Mouse (Mus musculus): ENCODE measurements around the gene Ror1.

The Ror1 gene

GRCm38 (mm10) chr4:100253401-100253800, 157.8 kb downstream of the Ror1 start:
- DNase-seq (ENCODE audit: low read depth): no peak

- no peak for DNase-seq (ENCODE audit: low read depth)
Observed at GRCm38 (mm10) chr4:100253831-100254230, 158.2 kb downstream of the Ror1 start.

GRCm38 (mm10) chr4:100258462-100258861, 162.9 kb downstream of the Ror1 start:
- no peak for DNase-seq (ENCODE audit: low read depth)

- no peak for DNase-seq (ENCODE audit: low read depth)
Observed at GRCm38 (mm10) chr4:100263917-100264316, 168.3 kb downstream of the Ror1 start.

- no peak for DNase-seq (ENCODE audit: low read depth)
Observed at GRCm38 (mm10) chr4:100271059-100271735, 175.6 kb downstream of the Ror1 start.

GRCm38 (mm10) chr4:100271736-100272127, 176.1 kb downstream of the Ror1 start:
- no peak for DNase-seq (ENCODE audit: low read depth)

GRCm38 (mm10) chr4:100273356-100273755, 177.8 kb downstream of the Ror1 start:
- DNase-seq (ENCODE audit: low read depth): no peak

GRCm38 (mm10) chr4:100273807-100274480, 178.4 kb downstream of the Ror1 start:
- no peak for DNase-seq (ENCODE audit: low read depth)

GRCm38 (mm10) chr4:100276482-100276881, 180.9 kb downstream of the Ror1 start:
- DNase-seq (ENCODE audit: low read depth): no peak

- DNase-seq (ENCODE audit: low read depth): no peak
Observed at GRCm38 (mm10) chr4:100276970-100277369, 181.4 kb downstream of the Ror1 start.

- DNase-seq (ENCODE audit: low read depth): no peak
Observed at GRCm38 (mm10) chr4:100283171-100283880, 187.7 kb downstream of the Ror1 start.

- DNase-seq (ENCODE audit: low read depth): no peak
Observed at GRCm38 (mm10) chr4:100284528-100284927, 188.9 kb downstream of the Ror1 start.

GRCm38 (mm10) chr4:100286111-100286541, 190.5 kb downstream of the Ror1 start:
- no peak for DNase-seq (ENCODE audit: low read depth)

GRCm38 (mm10) chr4:100286800-100287199, 191.2 kb downstream of the Ror1 start:
- no peak for DNase-seq (ENCODE audit: low read depth)

- DNase-seq (ENCODE audit: low read depth): no peak
Observed at GRCm38 (mm10) chr4:100287829-100288228, 192.2 kb downstream of the Ror1 start.

- no peak for DNase-seq (ENCODE audit: low read depth)
Observed at GRCm38 (mm10) chr4:100291015-100291651, 195.5 kb downstream of the Ror1 start.

GRCm38 (mm10) chr4:100297678-100298077, 202.1 kb downstream of the Ror1 start:
- DNase-seq (ENCODE audit: low read depth): no peak

GRCm38 (mm10) chr4:100298566-100298965, 203.0 kb downstream of the Ror1 start:
- DNase-seq (ENCODE audit: low read depth): no peak

- no peak for DNase-seq (ENCODE audit: low read depth)
Observed at GRCm38 (mm10) chr4:100300171-100300570, 204.6 kb downstream of the Ror1 start.

GRCm38 (mm10) chr4:100301423-100301822, 205.8 kb downstream of the Ror1 start:
- DNase-seq (ENCODE audit: low read depth): no peak

GRCm38 (mm10) chr4:100307365-100307764, 211.8 kb downstream of the Ror1 start:
- no peak for DNase-seq (ENCODE audit: low read depth)

- DNase-seq (ENCODE audit: low read depth): no peak
Observed at GRCm38 (mm10) chr4:100311775-100312537, 216.4 kb downstream of the Ror1 start.
